Mouse (Mus musculus) testis, adult 2 months (tissue): ENCODE data around the gene Olfr1385. TPM values are rescaled to one million over a fixed set of nuclear protein-coding genes. Genes with fewer than 3 reads are reported as not detected.

Experiments used
- polyA plus RNA-seq: library from polyadenylated mRNA; depleted of rRNA; stranded (reverse); fragments of >200 nt; gene quantifications from 2 replicates; pipeline ENCODE4 v1.2.3, GENCODE M21; 2012; rRNA removed

The Olfr1385 gene
- polyA plus RNA-seq, 1 experiment: not detected

Other genes with a start within 250 kb of the Olfr1385 start
- gene Mgat1, start 244.9 kb upstream of the Olfr1385 start, polyA plus RNA-seq: 13.9 and 16.0 TPM in 2 replicates
- 4.6 and 4.7 TPM in 2 replicates for gene Olfr1393, start 210.8 kb upstream of the Olfr1385 start, polyA plus RNA-seq
- 2.2 and 2.8 TPM in 2 replicates for gene Olfr1392, start 203.8 kb upstream of the Olfr1385 start, polyA plus RNA-seq
- not detected in 2 replicates for gene Olfr10, start 184.3 kb upstream of the Olfr1385 start, polyA plus RNA-seq
- not detected in 2 replicates for gene Olfr1391, start 166.3 kb upstream of the Olfr1385 start, polyA plus RNA-seq
- gene Olfr1390, start 153.9 kb upstream of the Olfr1385 start, polyA plus RNA-seq: not detected in 2 replicates
- 0.16 and 0.21 TPM in 2 replicates for gene Olfr1389, start 66.0 kb upstream of the Olfr1385 start, polyA plus RNA-seq
- gene Olfr1388, start 52.4 kb upstream of the Olfr1385 start, polyA plus RNA-seq: 0.19 TPM in 1 of 2 replicates, not detected in the other
- gene Olfr1387, start 33.7 kb upstream of the Olfr1385 start, polyA plus RNA-seq: not detected in 2 replicates
- gene Olfr1386, start 24.0 kb upstream of the Olfr1385 start, polyA plus RNA-seq: not detected in 2 replicates
- not detected in 2 replicates for gene Olfr1384, start 17.7 kb downstream of the Olfr1385 start, polyA plus RNA-seq
- not detected in 2 replicates for gene Olfr1383, start 30.6 kb downstream of the Olfr1385 start, polyA plus RNA-seq
- 0.16 TPM in 1 of 2 replicates, not detected in the other for gene Olfr1382, start 39.2 kb downstream of the Olfr1385 start, polyA plus RNA-seq
- not detected in 2 replicates for gene Olfr1381, start 54.4 kb downstream of the Olfr1385 start, polyA plus RNA-seq
- not detected in 2 replicates for gene Olfr1380, start 67.8 kb downstream of the Olfr1385 start, polyA plus RNA-seq
- gene Flt4, start 120.2 kb downstream of the Olfr1385 start, polyA plus RNA-seq: 4.5 and 4.9 TPM in 2 replicates
- gene Scgb3a1, start 174.5 kb downstream of the Olfr1385 start, polyA plus RNA-seq: 0.38 TPM in 1 of 2 replicates, not detected in the other
- 12.5 and 18.1 TPM in 2 replicates for gene Cnot6, start 223.7 kb downstream of the Olfr1385 start, polyA plus RNA-seq